Mouse (Mus musculus) G1E (cell line): ENCODE measurements at regions not wholly inside any gene's neighbourhood (a gene's known extent, or its start where the extent isn't known, plus 50 kb on each side); places are given as distances from the start of the nearest gene placed in this dataset.

Experiments used
- CTCF ChIP-seq: IDR thresholded peaks from 2 replicates; pipeline ENCODE4 v1.5.1; 2012; ENCODE audit warnings: low read depth, low read length, inconsistent platforms, mixed read lengths
- GATA1 ChIP-seq: IDR thresholded peaks from 2 replicates; pipeline ENCODE4 v1.6.1; 2012; ENCODE audit warnings: borderline replicate concordance, low read length, inconsistent platforms, mixed read lengths
- POLR2AphosphoS5 ChIP-seq: IDR thresholded peaks from 2 replicates; pipeline ENCODE4 v1.6.1; 2012; ENCODE audit warnings: low read depth, low read length, inconsistent platforms; ENCODE audit not compliant: insufficient replicate concordance
- TAL1 ChIP-seq: conservative IDR thresholded peaks from 2 replicates; pipeline ENCODE4 v1.6.1; 2012; ENCODE audit warnings: low read depth, low read length, inconsistent platforms, mixed read lengths

DNA sequence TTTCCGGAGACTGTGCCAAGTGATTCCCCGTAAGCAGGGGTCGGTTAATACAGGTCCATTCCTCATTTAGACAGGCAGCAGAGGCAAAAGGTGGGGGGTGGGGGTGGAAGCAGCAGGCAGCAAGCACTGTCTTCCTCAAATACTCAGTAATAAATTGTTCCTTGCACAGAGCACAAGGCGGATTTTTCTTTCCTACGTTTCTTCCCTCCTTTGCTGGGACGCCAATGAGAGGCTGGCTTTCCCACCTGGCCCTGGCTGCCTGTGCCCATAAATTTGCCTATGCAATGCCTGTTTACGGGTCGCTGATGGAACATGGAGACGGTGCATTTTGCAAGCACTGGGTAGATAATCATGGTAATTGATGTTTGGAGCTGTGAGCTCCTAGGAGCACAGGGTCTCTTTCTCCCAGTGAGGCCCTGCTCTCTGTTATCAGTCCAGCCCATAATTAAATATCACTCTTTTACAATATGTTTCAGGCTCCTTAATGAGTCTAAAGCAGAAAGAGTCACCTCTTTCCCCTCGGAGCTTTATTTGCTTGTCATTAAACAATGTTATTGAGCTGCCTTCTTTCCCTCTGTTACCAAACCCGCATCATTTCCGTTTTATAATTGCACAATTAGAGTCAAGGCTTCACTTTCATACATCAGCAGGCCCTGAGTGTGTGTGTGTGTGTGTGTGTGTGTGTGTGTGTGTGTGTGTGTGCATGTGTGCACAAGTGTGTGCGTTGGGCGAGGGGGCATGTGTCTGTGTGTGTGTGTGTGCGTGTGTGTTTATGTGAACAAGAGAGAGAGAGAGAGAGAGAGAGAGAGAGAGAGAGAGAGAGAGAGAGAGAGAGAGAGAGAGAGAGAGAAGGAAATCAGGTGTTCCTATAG, 452.7 kb upstream of the Pou3f3 start:
- no peak for TF ChIP-seq CTCF
- TF ChIP-seq TAL1, result no peak
- TF ChIP-seq GATA1, result no peak
- TF ChIP-seq POLR2AphosphoS5, result no peak
